Mouse (Mus musculus) frontal cortex, adult (tissue): ENCODE data around the gene Serpina3i.

Experiments
- ATAC-seq: cut with Nextera tagmentation; 2 replicates; pipeline ENCODE4 v1.9.2; 2017; ENCODE audit warnings: mild to moderate bottlenecking, moderate library complexity, mixed read lengths; ENCODE audit not compliant: low TSS enrichment

Serpina3i gene

GRCm38 (mm10) chr12:104293963-104294362 is 31.0 kb downstream of the Serpina3i start:
- peak; percentile 36; the same call in 1 of the 2 replicates for ATAC-seq

DNA sequence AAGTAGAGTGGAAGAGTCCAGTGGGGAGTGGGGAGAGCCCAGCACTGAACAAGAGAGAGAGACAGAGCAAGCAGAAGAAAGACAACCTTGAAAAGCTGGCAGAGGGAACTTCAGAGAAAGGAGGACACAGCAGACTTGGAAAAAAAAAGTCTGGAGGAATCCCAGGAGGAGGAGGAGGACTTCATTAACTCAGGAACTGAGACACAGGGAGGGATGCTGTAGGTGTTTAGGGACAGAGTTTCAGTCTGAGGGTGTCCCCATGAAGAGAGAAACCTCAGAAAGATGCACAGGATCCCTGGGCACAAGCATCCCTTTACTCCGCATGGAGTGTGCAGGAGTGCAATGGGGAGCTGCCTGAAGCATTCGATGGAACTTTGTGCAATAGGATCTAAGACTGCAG is 35.1 kb downstream of the Serpina3i start:
- peak; percentile 95 for ATAC-seq

DNA sequence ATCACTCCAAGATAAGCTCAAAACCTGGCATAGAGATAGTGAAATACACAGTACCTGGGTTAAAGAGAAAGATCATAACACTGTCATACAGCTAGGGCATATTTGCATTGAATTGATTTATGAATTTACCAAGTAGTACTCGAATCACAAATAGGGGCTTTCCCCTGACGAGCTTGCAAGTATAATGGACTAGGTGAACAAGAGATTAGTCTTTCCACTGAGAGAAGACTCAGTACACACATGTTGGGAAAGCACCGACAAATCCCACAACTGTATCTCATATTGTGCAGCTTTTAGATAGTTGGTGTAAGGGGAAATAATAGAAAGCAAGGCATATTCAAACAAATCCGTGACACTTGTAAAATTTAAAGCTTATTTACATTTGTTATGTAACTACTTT is 43.1 kb downstream of the Serpina3i start:
- no peak for ATAC-seq

DNA sequence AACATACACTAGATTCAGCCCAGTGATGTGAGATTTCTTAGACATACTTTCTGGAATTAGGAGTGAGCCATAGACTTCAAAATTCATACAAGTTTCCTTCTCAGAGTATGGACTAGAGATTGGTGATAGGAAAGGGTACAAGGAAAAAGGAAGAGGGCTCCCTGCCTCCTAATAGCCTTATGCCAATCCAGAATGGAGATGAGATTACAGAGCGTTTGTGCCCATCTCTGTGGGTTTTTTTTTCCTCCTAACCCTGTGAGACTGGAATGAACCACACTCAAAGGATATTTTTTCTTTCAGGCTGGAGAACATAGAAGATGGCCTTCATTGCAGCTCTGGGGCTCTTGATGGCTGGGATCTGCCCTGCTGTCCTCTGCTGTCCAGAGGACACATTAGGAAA is 51.3 kb downstream of the Serpina3i start, which contains the start of gene Serpina3j:
Serpina3j (plus strand) TSS at position 301 of the 400 bp plus-strand sequence.
- ATAC-seq = no peak
